Mouse (Mus musculus): Measurements from ENCODE around the gene Zfp282. TPM values are rescaled to one million over a fixed set of nuclear protein-coding genes. Genes with fewer than 3 reads are reported as not detected.

The Zfp282 gene
- polyA plus RNA-seq, 1 experiment from 2014 or later: 19.4 TPM

Other genes starting within 250 kb of the Zfp282 start
- gene Pdia4, start 63.8 kb upstream of the Zfp282 start, polyA plus RNA-seq (2014; fragmentation: Nextera tagmentation; extraction: Ambion mirVana): 252 and 255 TPM in 2 replicates
- 7.3 and 7.6 TPM in 2 replicates for gene Zfp786, start 46.3 kb upstream of the Zfp282 start, polyA plus RNA-seq (2014; fragmentation: Nextera tagmentation; extraction: Ambion mirVana)
- gene Zfp398, start 41.5 kb upstream of the Zfp282 start, polyA plus RNA-seq (2014; fragmentation: Nextera tagmentation; extraction: Ambion mirVana): 9.2 and 11.3 TPM in 2 replicates
- gene Zfp212, start 43.3 kb downstream of the Zfp282 start, polyA plus RNA-seq (2014; fragmentation: Nextera tagmentation; extraction: Ambion mirVana): 15.9 and 17.5 TPM in 2 replicates
- gene Zfp956, start 76.2 kb downstream of the Zfp282 start, polyA plus RNA-seq (2014; fragmentation: Nextera tagmentation; extraction: Ambion mirVana): 7.5 and 7.9 TPM in 2 replicates
- 10.8 and 12.3 TPM in 2 replicates for gene Zfp777, start 171.7 kb downstream of the Zfp282 start, polyA plus RNA-seq (2014; fragmentation: Nextera tagmentation; extraction: Ambion mirVana)
- 23.4 and 24.9 TPM in 2 replicates for gene Zfp746, start 209.4 kb downstream of the Zfp282 start, polyA plus RNA-seq (2014; fragmentation: Nextera tagmentation; extraction: Ambion mirVana)

Data from forebrain, embryonic 11.5 days (tissue).